Mouse (Mus musculus) limb, embryonic 14.5 days (tissue): ENCODE measurements around the gene Hic2. TPM values are rescaled to one million over a fixed set of nuclear protein-coding genes. Genes with fewer than 3 reads are reported as not detected.

Source experiments
- ATAC-seq: fragments of 200-750 bp; cut with Nextera tagmentation; 2 replicates; pipeline ENCODE4 v1.8.0; 2017; ENCODE audit warnings: low read depth, moderate number of reproducible peaks, moderate TSS enrichment; ENCODE audit not compliant: low FRiP score
- DNase-seq: peaks from one replicate; pipeline ENCODE4 v3.0.0-alpha.2; 2015; ENCODE audit warnings: low spot score
- H3K27ac ChIP-seq: fragments of 300-500 bp; sonication (generic); replicated peaks from 2 replicates; pipeline ENCODE4 v1.5.1; 2014; ENCODE audit warnings: low read depth, mild to moderate bottlenecking, low read length, moderate library complexity, mixed read lengths
- H3K27me3 ChIP-seq: fragments of 300-500 bp; sonication (generic); 2 replicates; pipeline ENCODE4 v1.6.1; 2014; ENCODE audit warnings: low read length, mixed read lengths; ENCODE audit not compliant: control insufficient read depth, insufficient read depth
- H3K36me3 ChIP-seq: fragments of 300-500 bp; sonication (generic); 2 replicates; pipeline ENCODE4 v1.6.1; 2014; ENCODE audit warnings: mild to moderate bottlenecking, low read length, moderate library complexity, mixed read lengths; ENCODE audit not compliant: control insufficient read depth, insufficient read depth
- H3K4me1 ChIP-seq: fragments of 300-500 bp; sonication (generic); 2 replicates; pipeline ENCODE4 v1.6.1; 2014; ENCODE audit warnings: antibody characterized with exemption, low read length, mixed read lengths; ENCODE audit not compliant: control insufficient read depth, insufficient read depth
- H3K4me2 ChIP-seq: fragments of 300-500 bp; sonication (generic); replicated peaks from 2 replicates; pipeline ENCODE4 v1.6.1; 2014; ENCODE audit warnings: low read depth, mild to moderate bottlenecking, low read length, moderate library complexity; ENCODE audit not compliant: severe bottlenecking
- H3K4me3 ChIP-seq: fragments of 300-500 bp; sonication (generic); replicated peaks from 2 replicates; pipeline ENCODE4 v1.5.1; 2014; ENCODE audit warnings: low read length
- H3K9ac ChIP-seq: fragments of 300-500 bp; sonication (generic); 2 replicates; pipeline ENCODE4 v1.6.1; 2014; ENCODE audit warnings: mild to moderate bottlenecking, low read depth, low read length, moderate library complexity; ENCODE audit not compliant: severe bottlenecking
- H3K9me3 ChIP-seq: fragments of 300-500 bp; sonication (generic); 2 replicates; pipeline ENCODE4 v1.6.1; 2016; ENCODE audit warnings: low read length; ENCODE audit not compliant: control insufficient read depth
- POLR2A ChIP-seq: fragments of 200-500 bp; IDR thresholded peaks from 2 replicates; pipeline ENCODE4 v1.8.0; 2012; ENCODE audit warnings: inconsistent platforms, mild to moderate bottlenecking, moderate library complexity, borderline replicate concordance; ENCODE audit not compliant: insufficient read depth, insufficient read length; ENCODE audit errors: extremely low read depth
- WGBS: fragments of 180-500 bp; shearing (Covaris S2); extraction: QIAGEN DNeasy Blood & Tissue Kit; methylation state at CpG from one replicate; pipeline ENCODE4 v1.1.7; 2014; 5-methylcytosine and 5-hydroxymethylcytosine counted together
- polyA plus RNA-seq, 2 experiments: library from polyadenylated mRNA; depleted of rRNA in 1 of 2; stranded (reverse) in 1 of 2; unstranded in 1 of 2; fragments of >200 nt; fragmentation: Nextera tagmentation in 1 of 2; extraction: Ambion mirVana in 1 of 2; gene quantifications; 2 replicates each; pipeline versions ENCODE4 v1.2.1 to v1.2.3; 2012 to 2014

Gene Hic2
- polyA plus RNA-seq, 2 experiments: 4.6 to 7.8 TPM

DNA sequence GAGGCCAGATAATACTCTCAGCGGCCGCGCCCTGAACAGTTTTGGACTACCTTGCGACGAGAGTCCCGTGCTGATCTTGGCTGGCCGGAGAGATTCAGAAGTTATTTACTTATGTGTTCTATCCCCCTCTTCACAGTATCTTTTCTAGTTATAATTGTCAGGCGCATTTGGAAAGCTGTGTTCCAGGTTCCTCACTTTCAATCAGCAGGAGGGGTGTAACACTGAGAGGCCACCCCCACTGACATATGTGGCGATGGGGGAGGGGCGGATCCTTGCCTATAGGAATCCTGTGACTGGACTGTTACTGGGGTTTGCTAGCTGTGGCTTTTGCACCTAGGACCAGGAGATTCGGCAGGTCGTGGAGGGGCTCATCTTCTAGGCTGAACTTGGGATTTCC, 1.1 kb downstream of the Hic2 start:
- DNase-seq: peak; percentile 72
- WGBS: under 1% methylated on average over 12 of the region's 12 CpGs
- no peak for TF ChIP-seq POLR2A

GRCm38 (mm10) chr16:17234916-17235665, 1.7 kb downstream of the Hic2 start:
- H3K27me3 ChIP-seq: no peaks in the 10 kb centered on the region
- peak overlapping the region; percentile 74 for H3K4me3 ChIP-seq
- WGBS: 14% methylated on average over 9 of the region's 9 CpGs
- peak overlapping the region; percentile 89; the same call in 1 of the 2 replicates for H3K27ac ChIP-seq
- no peaks in the 10 kb centered on the region for H3K36me3 ChIP-seq
- H3K9me3 ChIP-seq: no peaks in the 10 kb centered on the region
- H3K4me1 ChIP-seq: peaks cover 30% of the 10 kb centered on the region
- H3K4me2 ChIP-seq: peak overlapping the region; percentile 71
- no peak for TF ChIP-seq POLR2A
- no peak for ATAC-seq
- DNase-seq: peak; percentile 78
- H3K9ac ChIP-seq: peak overlapping the region; percentile 85; the same call in 1 of the 2 replicates

More for the DNA sequence above, 1.1 kb downstream of the Hic2 start:
- no peaks in the 10 kb centered on the region for H3K9me3 ChIP-seq
- H3K4me1 ChIP-seq: peaks cover 27% of the 10 kb centered on the region
- peak overlapping the region; percentile 71 for H3K4me2 ChIP-seq
- H3K4me3 ChIP-seq: peak overlapping the region; percentile 74
- peak overlapping the region; percentile 85 for H3K9ac ChIP-seq
- H3K36me3 ChIP-seq: no peaks in the 10 kb centered on the region
- ATAC-seq: no peak
- H3K27me3 ChIP-seq: no peaks in the 10 kb centered on the region
- peak overlapping the region; percentile 89; the same call in 1 of the 2 replicates for H3K27ac ChIP-seq

GRCm38 (mm10) chr16:17237634-17238033, 4.3 kb downstream of the Hic2 start:
- H3K27me3 ChIP-seq: no peaks in the 10 kb centered on the region
- 80% methylated on average over 3 of the region's 3 CpGs for WGBS
- H3K9me3 ChIP-seq: no peaks in the 10 kb centered on the region
- DNase-seq (no peak), ATAC-seq (no peak)
- H3K9ac ChIP-seq: no peak overlapping the region
- H3K4me2 ChIP-seq: no peak overlapping the region
- no peaks in the 10 kb centered on the region for H3K36me3 ChIP-seq
- H3K4me1 ChIP-seq: peaks cover 30% of the 10 kb centered on the region
- no peak overlapping the region for H3K27ac ChIP-seq
- TF ChIP-seq POLR2A: no peak
- no peak overlapping the region for H3K4me3 ChIP-seq

DNA sequence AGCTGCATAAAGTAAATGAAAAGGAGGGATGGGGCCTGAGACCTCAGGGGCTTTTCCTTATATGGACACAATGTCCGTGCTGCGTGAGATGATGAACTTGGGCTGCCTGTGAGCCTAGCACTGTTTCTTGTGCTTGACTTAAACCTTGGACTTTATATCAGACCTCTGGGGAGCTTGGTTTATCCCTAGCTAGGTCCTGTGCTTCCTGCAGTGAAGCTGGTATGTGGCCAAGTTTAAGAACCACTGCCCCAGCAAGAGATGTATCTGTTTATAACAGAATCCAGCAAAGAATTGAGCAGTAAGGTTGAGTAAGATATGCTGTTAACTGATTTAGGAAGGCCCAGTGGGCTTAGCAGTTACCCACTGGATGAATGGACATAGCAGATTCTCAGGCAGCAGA, 6.0 kb downstream of the Hic2 start:
- H3K4me1 ChIP-seq: peaks cover 34% of the 10 kb centered on the region
- H3K36me3 ChIP-seq: no peaks in the 10 kb centered on the region
- no peak for TF ChIP-seq POLR2A
- H3K9ac ChIP-seq: no peak overlapping the region
- 66% methylated on average over 2 of the region's 2 CpGs for WGBS
- H3K27me3 ChIP-seq: no peaks in the 10 kb centered on the region
- no peak for DNase-seq
- no peak overlapping the region for H3K4me3 ChIP-seq
- ATAC-seq: no peak
- H3K4me2 ChIP-seq: no peak overlapping the region
- H3K9me3 ChIP-seq: no peaks in the 10 kb centered on the region
- no peak overlapping the region for H3K27ac ChIP-seq

GRCm38 (mm10) chr16:17243731-17244130, 10.4 kb downstream of the Hic2 start:
- no peaks in the 10 kb centered on the region for H3K27me3 ChIP-seq
- WGBS: 45% methylated on average over 1 of the region's 1 CpGs
- H3K9ac ChIP-seq: no peak overlapping the region
- no peak for TF ChIP-seq POLR2A
- H3K4me1 ChIP-seq: peaks cover 9% of the 10 kb centered on the region; the same call in 1 of the 2 replicates
- no peak overlapping the region for H3K4me3 ChIP-seq
- no peak overlapping the region for H3K27ac ChIP-seq
- no peaks in the 10 kb centered on the region for H3K36me3 ChIP-seq
- no peaks in the 10 kb centered on the region for H3K9me3 ChIP-seq
- ATAC-seq: no peak
- DNase-seq: no peak
- H3K4me2 ChIP-seq: no peak overlapping the region
